Mouse (Mus musculus) thymus, postnatal 10 days (tissue): ENCODE measurements around the gene Pcx.

Source experiments
- DNase-seq, 2 experiments: peaks; one replicate each; pipeline ENCODE4 v3.0.0; 2021; ENCODE audit warnings: low spot score in 2 of 2

Gene Pcx

DNA sequence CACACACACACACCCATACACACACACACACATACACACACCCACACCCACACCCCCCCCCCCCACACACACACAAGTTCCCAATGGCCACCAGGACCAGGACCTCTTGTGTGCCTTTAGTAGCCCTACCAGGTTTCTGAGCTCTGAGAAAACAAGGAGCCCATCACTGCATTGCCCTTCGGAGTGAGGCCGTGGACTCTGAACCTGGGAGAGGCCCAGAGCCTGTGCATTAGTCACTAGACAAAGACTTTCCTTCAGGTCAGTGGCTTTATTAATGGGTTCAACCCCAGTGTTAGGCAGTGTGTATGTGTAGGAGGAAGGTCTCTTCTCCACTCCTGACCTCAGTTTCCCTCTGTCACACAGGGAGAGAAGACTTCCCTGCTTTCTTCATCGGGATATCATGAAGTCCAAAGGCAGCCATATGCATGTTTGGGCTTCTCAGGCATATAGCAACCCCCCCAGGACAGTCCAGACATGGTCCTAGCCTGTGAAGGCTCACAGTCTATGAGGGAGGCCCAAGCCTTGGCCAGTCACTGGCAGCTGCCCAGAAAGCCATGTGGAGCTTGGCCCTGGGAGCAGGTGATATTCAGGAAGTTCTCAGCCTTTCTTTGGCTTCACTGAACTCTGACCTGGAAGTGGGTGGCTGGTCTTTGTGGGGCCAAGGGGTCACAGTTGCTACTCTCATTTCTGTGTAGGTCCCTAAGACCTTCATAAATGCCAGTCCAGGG lies 13.6 kb upstream of the Pcx start:
- no peak for DNase-seq

DNA sequence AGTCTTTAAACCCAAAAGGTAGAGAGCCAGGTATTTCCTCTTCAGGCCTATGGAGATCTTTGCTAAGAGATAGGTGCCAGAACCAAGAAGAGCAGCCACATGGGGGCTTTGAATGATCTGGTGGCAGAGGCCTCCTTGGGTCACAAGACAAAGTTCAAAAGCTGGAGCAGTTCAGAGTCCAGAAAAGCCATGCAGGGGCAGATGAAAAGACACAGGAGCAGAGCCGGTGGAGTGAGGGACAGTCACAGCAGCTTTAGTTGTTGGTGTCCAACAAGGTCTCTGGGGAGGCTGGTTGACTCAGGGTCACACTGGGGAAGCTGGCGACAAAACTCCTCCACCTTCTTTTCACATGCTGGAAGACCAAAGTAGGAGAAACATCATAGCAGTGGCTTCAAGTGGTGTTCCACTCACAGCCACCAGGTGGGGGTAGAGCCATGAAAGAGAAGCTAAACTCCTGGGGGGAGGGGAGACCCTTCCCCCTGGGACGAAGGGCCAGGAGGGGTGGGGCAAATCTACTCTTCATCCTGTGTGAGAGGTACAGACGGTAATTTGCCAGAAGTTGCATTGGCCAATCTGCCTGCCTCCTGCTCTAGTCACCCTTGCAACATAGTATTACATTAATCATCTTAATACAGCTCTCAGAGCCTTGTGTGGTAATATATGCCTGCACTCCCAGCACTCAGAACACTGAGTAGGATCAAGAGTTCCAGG lies 12.9 kb upstream of the Pcx start:
- peak; percentile 43 to 68 for DNase-seq

DNA sequence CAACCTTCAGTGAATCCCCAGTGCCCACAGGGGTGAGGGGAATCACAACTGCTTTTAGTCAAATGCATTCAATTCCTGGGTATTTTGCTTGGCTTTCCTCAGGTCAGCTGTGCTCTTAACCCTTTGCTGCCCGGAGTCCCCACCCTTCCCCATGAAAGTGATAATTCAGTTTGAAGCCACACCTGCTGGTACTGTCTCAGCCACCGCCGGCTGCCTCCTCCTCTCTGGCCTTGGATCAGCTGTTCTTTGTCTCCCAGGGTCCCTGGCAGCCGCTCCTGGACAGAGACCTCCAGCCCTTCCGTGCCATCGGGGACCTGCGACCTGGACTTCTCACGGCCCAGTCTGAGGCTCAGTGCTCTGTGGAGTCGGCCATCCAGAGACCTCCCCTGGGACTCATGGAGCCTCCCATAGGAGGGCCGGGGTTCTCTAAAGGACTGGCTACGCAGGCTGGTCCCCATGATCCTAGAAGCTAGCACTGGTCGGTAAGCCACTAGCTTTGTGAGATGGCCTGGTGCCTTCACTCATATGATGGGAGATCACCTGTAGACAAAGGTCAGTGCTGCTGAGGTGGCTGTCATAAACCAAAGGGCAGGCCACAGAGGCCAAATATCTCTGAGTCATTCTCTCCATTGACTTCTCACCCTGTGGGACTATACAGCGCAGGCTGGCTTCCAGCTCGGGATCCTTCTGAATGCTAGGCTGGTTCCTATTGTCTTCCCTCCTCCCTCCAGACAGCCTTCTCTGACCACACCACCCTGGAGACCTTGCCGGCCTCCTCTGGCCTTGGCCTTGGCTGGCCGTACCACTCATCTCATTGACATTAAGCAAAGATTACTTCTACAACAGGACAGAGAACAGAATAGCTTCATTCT lies 12.0 kb upstream of the Pcx start, which contains the start of gene 2010003K11Rik:
Gene 2010003K11Rik, minus strand, starts transcription at position 522 of the 872 bp plus-strand sequence.
- no peak for DNase-seq

DNA sequence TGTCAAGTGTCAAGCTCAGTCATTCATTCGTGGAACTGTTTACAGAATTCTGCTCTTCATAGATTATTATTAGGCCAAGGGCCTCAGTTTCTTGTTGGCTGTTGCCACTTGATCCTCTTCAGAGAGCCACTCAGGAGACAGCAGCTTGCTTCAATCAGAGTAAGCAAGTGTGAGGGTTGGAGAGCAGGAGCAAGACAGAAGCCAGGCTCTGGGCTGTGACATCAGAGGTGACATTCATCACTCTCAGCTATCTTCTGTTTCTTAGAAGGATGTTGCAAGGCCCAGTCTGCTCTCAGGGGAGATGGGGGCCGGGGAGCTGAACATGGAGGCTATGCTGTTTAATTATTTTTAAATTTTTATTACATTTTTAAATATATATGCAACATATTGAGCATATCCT lies 7.6 kb upstream of the Pcx start:
- no peak for DNase-seq

DNA sequence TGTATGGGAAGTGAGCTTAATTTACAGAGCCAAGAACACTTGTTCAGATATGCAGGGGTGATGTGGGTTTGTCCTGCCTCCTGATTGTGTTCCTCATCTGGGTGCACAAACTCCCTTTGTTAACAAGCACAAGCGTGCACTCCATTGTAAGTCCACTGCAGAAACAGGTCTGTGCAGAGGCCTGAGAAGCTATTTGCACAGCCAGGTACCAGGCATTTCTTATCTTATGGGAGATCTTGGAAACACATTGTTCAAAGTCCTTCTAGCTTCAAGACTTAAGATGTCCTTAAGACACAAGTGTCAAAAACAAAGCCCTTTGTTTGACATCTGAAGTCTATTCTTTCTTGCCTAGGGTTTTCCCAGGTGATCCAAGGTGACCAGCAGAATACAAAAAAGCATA lies 5.4 kb upstream of the Pcx start:
- DNase-seq = no peak

DNA sequence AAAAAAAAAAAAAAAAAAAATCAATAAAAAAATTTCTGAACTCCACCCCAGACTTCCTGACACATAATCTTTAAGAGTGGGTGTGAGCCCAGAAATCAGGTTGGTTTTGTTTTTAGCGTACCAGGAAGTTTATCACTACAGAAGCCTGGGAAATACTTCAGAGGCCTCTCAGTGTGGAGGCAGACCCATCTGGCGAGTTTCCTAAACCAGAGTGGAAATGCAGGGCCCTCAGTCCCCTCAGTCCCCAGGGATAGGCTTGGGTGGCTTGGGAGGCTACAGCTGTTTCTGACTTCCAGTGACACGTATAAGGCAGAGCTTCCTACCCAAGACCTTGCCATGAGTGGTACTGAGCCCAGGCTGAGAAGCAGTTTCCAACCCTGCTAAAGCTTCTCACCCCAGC lies 2.5 kb upstream of the Pcx start:
- DNase-seq = no peak

DNA sequence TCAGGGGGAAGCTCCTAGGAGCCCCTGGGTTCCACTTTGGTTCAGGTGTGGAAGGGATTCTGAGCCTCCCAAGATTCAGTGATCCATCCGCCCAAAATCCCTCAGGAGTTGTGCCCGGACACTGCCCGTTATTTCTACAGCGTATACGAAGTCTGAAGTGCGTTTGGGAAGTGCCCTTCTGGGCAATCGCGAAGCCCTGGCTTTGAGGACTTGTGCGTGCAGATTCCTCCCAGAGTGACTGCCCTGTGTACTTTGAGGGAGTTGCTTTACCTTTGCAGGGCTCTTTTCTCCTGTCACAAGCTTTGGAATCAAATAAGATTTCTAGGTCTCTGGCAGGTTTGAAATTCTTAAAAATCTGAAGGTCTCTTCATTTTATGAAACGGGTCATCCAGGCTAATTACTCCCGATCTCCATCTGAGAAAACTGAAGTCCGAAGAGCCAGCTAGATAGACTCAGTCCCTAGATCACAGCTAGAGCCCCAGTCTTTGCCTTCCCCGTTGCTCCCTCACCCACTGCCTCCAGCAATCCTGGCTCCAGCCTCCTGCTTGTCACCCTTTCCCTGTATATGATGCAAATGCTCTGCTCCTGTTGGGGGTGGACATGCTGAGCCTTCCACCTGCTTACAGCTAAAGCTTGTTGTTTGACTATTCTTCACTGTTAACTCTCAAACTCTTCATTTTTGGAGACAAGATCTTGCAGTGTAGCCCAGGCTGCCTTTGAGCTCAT lies 1.0 kb downstream of the Pcx start:
- DNase-seq = no peak

DNA sequence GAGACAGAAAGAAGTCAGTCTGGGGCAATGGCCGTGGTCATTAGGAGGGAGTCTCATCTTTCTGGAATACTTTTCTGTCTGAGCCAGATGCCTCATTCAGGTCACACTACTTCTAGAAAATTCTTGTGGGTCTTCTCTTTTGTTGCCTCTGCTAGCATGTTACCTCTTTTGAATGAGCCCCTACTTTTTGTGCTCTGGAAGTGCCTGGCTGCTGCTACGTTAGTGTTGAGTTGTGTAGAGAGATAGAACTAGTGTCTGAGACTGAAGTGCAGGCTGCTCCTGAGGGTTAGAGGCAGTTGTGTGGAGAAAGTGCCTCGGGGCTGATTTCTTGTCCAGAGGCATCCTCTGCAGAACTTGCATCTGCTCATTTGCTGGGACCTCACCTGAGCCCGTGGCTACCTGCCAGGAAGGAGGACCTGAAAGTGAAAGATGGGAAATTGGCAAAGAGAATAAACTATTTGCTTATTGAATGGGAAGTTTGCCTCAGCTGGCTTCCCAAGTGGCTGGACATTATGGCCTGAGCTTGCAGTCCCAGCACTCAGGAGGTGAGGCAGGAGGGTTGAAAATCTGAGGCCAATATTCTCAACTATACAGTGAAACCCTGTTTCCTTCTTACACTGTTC lies 3.1 kb downstream of the Pcx start:
- no peak for DNase-seq

DNA sequence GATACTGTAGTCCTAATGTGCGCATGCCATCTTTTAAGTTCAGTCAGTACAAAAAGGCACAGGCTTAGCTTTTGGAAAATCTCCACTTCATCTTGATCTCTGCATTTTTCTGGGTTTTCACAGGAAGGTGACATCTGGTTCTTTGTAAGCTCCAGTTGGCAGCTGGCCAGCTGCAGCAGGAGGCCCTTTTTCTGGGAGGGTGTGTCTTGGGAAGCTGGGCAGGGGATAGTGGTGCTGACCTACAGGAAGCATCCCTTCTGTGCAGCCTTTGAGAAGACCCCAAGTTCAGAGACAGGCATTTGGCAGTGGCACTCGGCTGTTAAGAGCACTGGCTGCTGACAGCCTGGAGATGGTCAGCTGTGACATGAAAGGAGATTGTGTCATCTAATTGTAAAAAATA lies 5.5 kb downstream of the Pcx start:
- no peak for DNase-seq

DNA sequence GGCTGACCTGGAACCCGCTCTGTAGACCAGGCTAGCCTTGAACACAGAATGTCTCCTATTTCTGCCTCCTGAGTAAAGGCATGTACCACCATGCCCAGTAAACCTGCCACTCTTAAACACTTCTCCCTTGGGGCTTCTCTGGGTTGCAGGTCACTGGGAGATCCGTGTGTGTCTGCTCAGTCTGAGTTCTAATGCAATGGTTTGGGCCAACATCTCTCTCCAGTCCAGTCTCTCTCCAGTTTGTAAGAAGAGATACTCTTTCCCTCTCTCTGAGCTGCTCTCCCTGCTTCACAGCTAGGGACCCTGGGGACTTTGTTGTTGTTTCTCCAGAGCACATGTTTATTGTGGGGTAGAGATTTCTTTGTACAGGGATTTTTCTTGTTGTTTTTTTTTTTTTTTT lies 6.0 kb downstream of the Pcx start:
- no peak for DNase-seq

DNA sequence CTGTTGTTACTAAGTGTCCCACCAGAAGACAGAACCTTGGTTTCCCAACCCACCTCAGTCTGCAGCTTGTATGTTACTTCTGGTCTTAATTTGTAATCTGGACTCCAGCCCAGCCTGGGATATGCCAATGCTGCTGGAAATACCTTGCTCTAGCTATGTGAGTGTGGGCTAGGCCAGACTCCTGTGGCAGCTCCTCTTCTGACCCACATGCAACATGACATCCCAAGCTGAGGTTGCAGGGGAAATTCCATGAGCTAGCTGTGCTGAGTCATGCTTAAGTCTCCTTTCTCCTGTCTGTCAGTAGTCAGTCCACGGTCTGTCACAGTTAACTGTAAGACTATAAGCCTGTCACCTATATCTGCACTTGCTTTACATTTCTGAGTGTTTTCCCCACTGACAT lies 7.2 kb downstream of the Pcx start:
- no peak for DNase-seq

DNA sequence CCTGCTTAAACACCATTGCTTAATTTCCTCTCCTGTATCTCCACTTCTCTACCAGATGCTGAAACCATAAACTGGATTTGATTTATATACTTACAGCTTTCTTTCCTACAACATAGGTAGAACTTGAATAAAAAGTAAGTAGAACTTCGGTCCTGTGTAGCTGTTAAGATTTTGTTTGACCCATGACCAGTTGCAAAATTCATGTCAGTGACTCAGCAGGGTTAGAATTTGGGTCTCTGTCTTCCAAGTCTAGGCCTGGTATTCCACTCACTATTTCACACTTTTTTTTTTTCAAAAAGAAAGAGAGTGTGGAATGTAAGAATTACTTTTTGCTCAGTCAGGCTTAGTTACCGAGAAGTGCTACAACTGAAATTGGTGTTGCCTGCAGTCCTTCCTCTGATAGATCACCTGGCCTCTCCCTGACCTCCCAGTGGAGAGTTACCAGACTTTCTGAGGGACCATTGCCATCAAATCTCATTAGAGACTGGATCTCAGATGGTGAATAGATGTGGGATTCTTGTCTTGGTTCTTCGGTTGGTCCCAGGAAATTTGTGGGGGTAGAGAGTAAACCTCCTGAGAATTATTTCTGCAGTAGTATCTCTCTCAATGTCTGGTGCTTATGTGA lies 11.3 kb downstream of the Pcx start:
- no peak for DNase-seq

DNA sequence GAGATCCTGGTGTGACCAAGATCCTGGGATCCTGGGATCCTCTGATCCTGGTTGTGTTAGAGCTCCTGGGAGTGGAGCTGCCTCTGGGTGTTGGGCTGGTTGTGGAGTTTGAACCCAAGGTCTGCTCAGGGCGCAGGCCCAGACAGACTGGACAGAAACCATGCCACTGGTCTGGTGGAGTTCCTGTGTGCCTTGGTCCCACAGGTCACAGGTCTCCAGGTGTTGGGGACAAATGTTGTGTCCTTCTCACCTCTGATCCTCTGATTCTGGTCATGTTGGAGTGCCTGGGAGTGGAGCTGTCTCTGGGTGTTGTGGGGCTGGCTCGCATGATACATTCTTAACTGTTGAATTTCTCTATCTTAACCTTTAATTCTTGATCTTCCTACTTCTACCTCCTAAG lies 24.4 kb downstream of the Pcx start:
- DNase-seq = no peak

DNA sequence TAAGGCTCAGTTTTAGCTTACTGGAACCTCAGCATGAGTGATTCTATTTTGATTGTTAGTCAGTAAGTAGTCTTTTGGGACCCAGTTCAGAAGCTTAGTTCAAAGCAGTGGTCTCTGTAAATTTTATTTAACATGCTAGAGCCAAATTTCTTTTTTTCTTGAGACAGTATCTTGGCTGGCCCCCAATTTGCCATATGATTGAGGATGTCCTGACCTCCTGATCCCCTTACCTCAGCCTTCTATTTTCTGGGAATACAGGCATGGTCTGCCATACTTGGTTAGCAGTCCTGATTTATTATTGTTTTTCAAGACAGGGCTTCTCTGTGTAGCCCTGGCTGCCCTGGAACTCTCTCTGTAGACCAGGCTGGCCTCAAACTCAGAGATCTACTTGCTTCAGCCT lies 25.6 kb downstream of the Pcx start:
- DNase-seq = no peak

DNA sequence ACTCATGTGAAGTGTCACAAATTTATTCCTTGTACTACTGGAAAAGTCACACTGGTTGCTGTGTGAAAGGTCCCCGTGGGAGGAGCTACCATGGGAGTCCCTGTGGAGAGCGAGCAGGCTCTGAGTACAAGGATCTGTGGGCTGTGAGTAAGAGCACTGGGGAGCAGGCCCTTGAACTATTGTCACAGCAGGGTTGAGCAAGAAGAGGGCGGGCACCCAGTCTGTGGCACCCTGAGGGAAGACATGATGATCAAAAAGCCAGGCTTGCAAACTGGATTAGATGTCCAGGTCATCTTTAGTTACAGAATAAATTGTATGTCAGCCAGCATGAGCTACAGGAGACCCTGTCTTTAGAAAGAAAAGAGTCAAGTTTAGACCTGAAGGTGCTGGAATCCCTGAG lies 26.3 kb downstream of the Pcx start:
- no peak for DNase-seq

DNA sequence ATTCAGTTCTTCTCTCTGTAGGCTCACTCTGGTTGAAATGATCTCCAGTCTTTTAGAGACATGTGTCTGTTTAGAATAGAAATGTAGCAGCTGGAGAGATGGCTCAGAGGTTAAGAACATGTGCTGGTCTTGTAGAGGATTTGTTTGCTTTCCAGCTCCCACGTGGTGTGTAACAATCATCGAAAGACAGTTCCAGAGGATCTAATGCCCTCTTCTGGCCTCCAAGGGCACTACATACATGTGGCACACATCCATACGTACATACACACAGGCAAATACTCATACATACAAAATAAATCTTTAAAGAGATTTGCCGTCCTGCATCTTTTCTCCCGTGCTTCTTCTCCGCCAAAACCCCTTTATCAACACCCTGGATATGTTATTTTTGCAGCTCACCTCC lies 30.0 kb downstream of the Pcx start:
- DNase-seq = no peak

DNA sequence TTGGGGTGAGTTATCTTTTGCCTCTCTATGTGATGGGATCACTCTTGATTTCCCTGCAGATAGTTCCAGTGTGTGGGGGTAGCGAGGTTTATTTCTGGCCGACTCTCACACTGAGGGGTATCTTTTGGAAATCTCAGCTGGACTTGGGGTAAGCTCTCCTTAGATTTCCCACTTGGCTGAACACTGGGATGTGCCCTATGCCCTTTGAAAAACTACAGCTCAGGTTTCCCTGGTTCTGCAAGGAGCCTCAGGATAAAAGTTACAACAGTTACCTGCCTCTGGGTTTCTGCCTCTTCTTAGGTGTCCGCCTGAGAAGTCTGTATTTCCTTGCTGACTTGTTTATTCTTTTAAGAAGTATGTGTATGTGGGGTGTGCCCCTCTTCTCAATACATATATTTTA lies 30.7 kb downstream of the Pcx start:
- DNase-seq = no peak

DNA sequence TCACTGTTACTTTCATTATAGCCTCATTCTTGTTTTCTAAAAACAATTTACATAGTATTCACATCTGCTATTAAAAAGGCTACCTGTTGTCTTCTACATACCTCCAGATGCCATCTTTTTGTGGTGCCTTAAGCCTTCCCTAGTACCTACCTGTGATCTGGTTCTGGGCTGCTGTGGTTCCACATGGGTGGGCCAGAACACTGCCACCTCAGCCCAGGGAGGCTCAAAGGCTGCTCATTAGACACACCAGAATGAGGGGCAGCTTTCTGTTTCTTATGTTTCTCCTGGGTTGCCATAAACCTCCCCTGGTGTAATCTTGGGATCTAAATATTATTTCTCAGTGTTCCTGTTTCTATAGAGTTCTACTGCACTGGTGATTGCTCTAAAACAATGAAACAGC lies 31.8 kb downstream of the Pcx start:
- no peak for DNase-seq

DNA sequence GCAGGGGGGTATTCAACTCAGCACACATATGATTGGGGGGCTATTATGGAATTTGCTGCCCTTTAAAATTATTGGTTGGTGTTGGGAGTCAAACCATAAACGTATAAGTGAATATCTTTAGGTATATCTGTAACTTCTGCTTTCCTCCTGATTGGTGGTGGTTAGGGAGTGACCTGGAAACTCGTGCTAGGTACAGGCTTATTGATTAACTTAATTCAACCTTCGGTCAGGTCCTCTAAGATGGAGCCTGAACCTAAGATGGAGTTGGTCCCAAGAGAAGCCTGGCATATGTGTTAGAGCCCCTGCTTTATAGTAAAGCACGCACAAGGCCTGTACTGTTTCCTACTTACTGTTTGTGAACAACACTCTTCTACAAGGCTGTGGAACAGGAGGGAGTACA lies 34.8 kb downstream of the Pcx start:
- DNase-seq = no peak

DNA sequence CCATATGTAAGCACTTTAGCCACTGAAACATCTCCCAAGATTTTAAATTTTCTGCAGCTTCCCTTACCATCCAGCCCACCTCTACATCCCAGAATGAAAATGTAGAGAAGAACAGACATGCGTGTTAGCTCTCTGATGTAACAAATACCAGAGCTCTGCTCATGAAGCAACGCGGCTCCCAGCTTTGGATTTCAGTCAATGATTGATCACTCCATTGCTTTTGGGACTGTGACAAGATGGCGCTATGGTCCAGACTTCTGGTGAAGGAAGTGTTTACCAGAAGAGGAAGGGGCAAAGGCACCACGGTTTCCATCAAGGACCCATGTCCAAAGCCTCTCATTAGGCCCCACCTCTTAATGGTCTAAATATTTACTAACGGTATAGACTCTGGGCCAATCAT lies 35.6 kb downstream of the Pcx start:
- no peak for DNase-seq

DNA sequence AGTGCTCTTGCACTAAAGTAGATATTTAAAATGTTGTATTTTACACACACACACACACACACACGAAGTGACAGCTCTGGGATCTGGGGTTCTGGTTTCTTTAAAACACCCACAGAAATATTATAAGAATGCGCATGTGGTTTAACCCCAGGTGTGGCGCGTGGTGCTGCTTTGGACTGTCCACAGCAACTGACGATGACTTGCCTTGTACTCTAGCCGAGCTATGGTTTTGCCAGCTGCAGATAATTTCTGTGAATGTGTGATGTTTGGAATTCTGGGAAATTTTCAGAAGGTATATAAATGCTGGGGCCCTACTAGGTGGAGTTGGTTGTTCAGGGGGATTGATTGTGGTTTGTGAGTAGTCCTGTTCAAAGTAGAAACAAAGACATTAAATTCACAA lies 37.5 kb downstream of the Pcx start:
- no peak for DNase-seq
